Mouse (Mus musculus): ENCODE results near the gene Tmem72.
A peak's percentile ranks its signal among the peaks of the same experiment; 100 is the strongest.

Gene Tmem72

GRCm38 (mm10) chr6:116644335-116644734 lies 72.4 kb downstream of the Tmem72 start:
- DNase-seq, result no peak

- no peak for DNase-seq
Measured at GRCm38 (mm10) chr6:116643881-116644280, 72.8 kb downstream of the Tmem72 start.

- DNase-seq, result no peak
Measured at GRCm38 (mm10) chr6:116642942-116643341, 73.8 kb downstream of the Tmem72 start.

- DNase-seq, result no peak
Measured at GRCm38 (mm10) chr6:116639663-116640062, 77.0 kb downstream of the Tmem72 start.

GRCm38 (mm10) chr6:116638871-116639270 lies 77.8 kb downstream of the Tmem72 start:
- DNase-seq, result no peak

GRCm38 (mm10) chr6:116637496-116637895 lies 79.2 kb downstream of the Tmem72 start:
- DNase-seq, result no peak

GRCm38 (mm10) chr6:116636581-116637235 lies 80.0 kb downstream of the Tmem72 start:
- no peak for DNase-seq

GRCm38 (mm10) chr6:116635251-116636180 lies 81.2 kb downstream of the Tmem72 start:
- no peak for DNase-seq

GRCm38 (mm10) chr6:116633741-116634695 lies 82.7 kb downstream of the Tmem72 start:
- DNase-seq, result no peak

GRCm38 (mm10) chr6:116632129-116632528 lies 84.6 kb downstream of the Tmem72 start:
- peak; percentile 65 for DNase-seq

GRCm38 (mm10) chr6:116629766-116630165 lies 86.9 kb downstream of the Tmem72 start:
- DNase-seq, result no peak
